Mouse (Mus musculus): Measurements from ENCODE around the gene Cmss1. TPM values are rescaled to one million over a fixed set of nuclear protein-coding genes. Genes with fewer than 3 reads are reported as not detected.

Gene Cmss1
- total RNA-seq, 2 experiments from 2014 or later = 16.2 to 16.3 TPM

DNA sequence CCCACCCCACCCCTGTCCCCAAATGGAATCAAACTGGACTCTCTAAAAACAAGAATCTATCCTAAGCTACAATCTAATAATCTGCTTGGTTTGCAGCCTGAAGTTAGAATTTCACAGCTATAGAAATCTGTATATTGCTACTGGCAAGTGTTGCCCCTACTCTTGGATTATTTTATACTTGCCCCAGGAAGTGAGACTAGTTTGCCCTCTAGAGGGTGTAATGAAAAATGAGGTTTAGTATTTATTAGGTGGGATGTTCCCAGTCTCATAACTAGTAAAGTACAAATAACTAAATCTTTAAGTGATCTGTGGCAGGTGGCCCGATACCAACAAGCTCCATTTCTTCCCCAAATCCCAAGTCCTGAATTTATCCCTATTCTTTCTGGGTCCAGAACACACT, 29.1 kb downstream of the Cmss1 start:
- DNase-seq (ENCODE audit: low spot score in 2 of 2) = no peak
- Histone ChIP-seq H3K27ac (no peak overlapping the region), H3K4me3 (no peak overlapping the region)
- peak; percentile 77 for TF ChIP-seq CTCF (conservative IDR thresholded peaks at IDR 0.05)

GRCm38 (mm10) chr16:57575764-57576388, 30.8 kb downstream of the Cmss1 start:
- no peak overlapping the region for H3K27ac ChIP-seq
- TF ChIP-seq CTCF (conservative IDR thresholded peaks at IDR 0.05) = no peak
- no peak for DNase-seq (ENCODE audit: low spot score in 2 of 2)
- no peak overlapping the region for H3K4me3 ChIP-seq

GRCm38 (mm10) chr16:57573831-57574230, 32.8 kb downstream of the Cmss1 start:
- no peak overlapping the region for H3K4me3 ChIP-seq
- TF ChIP-seq CTCF (conservative IDR thresholded peaks at IDR 0.05) = no peak
- no peak for DNase-seq (ENCODE audit: low spot score in 2 of 2)

DNA sequence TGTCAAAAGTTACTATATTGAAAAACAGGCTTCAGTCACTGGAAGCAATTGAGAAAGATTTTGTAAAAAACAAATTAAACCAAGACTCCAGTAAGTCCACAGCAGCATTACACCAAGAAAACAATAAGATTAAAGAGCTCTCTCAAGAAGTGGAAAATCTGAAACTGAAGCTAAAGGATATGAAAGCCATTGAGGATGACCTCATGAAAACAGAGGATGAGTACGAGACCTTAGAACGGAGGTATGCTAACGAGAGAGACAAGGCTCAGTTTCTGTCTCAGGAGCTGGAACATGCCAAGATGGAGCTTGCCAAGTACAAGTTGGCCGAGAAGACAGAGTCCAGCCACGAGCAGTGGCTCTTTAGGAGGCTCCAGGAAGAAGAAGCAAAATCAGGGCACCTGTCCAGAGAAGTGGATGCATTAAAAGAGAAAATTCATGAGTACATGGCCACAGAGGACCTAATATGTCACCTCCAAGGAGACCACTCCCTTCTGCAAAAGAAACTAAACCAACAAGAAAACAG, 35.8 kb downstream of the Cmss1 start:
- no peak overlapping the region for H3K27ac ChIP-seq
- no peak for TF ChIP-seq CTCF (conservative IDR thresholded peaks at IDR 0.05)
- H3K4me3 ChIP-seq = no peak overlapping the region
- DNase-seq (ENCODE audit: low spot score in 2 of 2) = no peak

More at GRCm38 (mm10) chr16:57573831-57574230, 32.8 kb downstream of the Cmss1 start:
- no peak overlapping the region for H3K27ac ChIP-seq

- no peak for TF ChIP-seq CTCF (conservative IDR thresholded peaks at IDR 0.05)
- DNase-seq (ENCODE audit: low spot score in 2 of 2) = no peak
Observed at GRCm38 (mm10) chr16:57568648-57569404, 37.8 kb downstream of the Cmss1 start.

DNA sequence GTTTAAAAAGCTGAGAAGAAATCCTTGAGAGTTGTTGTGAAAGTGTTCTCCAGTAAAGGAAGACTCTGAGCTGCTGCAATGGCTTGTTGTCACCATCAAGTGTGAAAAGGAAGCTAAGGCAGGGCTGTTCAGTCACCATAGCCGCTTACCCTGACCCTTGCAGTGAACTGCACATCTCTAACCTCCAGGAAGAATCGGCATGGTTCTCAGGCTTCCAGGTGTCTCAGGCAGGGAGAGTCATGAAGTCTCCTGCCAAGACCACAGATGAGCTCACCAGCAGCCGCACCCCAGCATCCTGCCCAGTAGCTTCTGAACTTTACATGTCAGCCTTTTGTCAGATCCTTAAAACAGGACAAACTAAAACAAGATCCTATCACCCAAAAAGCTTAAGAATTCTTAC, 40.4 kb downstream of the Cmss1 start:
- no peak for DNase-seq (ENCODE audit: low spot score in 2 of 2)
- Histone ChIP-seq H3K27ac (no peak overlapping the region), H3K4me3 (no peak overlapping the region)
- TF ChIP-seq CTCF (conservative IDR thresholded peaks at IDR 0.05) = no peak

More at GRCm38 (mm10) chr16:57568648-57569404, 37.8 kb downstream of the Cmss1 start:
- H3K27ac ChIP-seq = no peak overlapping the region
- H3K4me3 ChIP-seq = no peak overlapping the region

- Histone ChIP-seq H3K27ac (no peak overlapping the region), H3K4me3 (no peak overlapping the region)
- DNase-seq (ENCODE audit: low spot score in 2 of 2) = no peak
- TF ChIP-seq CTCF (conservative IDR thresholded peaks at IDR 0.05) = no peak
Observed at GRCm38 (mm10) chr16:57564807-57565206, 41.9 kb downstream of the Cmss1 start.

DNA sequence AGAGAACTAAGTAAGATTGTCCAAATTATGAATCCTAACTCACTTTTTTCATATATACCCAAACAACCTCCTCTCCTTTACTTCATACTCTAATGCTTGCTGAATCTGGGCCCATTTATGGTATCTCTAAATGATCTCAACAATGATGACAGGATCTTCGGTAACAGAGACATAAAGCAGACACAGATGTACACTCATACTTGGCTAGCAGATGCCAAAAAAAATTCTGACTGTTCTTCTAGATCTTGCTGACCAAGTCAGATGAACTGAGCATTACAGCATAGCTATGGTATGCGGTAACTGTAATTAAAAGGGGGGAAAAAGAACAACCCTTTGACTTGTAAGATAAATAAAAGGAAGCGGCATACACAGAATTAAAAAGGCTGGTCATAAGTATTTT, 43.2 kb downstream of the Cmss1 start:
- TF ChIP-seq CTCF (conservative IDR thresholded peaks at IDR 0.05) = no peak
- DNase-seq (ENCODE audit: low spot score in 2 of 2) = no peak
- H3K4me3 ChIP-seq = no peak overlapping the region
- H3K27ac ChIP-seq = no peak overlapping the region

- H3K27ac ChIP-seq = no peak overlapping the region
- no peak for TF ChIP-seq CTCF (conservative IDR thresholded peaks at IDR 0.05)
- no peak for DNase-seq (ENCODE audit: low spot score in 2 of 2)
- no peak overlapping the region for H3K4me3 ChIP-seq
Observed at GRCm38 (mm10) chr16:57560185-57560584, 46.5 kb downstream of the Cmss1 start.

DNA sequence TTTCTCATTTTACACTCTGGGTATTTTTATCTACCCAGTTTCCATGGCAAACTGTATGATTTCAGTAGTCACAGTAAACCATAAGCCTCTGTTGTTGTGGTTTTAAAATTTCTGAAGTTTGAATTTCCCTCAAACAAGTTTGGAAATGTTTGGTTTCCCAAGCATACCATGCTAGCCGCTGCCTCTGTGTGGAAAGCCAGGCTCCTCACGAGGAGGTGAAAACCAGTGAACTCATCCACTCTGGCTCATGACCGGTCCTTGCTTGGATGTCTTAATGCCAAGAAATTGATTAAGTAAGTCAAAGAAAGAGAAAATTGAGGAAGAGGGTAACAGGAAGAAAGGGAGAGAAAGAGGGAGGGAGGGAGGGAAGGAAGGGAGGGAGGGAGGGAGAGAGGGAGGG, 48.4 kb downstream of the Cmss1 start:
- TF ChIP-seq CTCF (conservative IDR thresholded peaks at IDR 0.05) = no peak
- DNase-seq (ENCODE audit: low spot score in 2 of 2) = no peak
- Histone ChIP-seq H3K4me3 (no peak overlapping the region), H3K27ac (no peak overlapping the region)

DNA sequence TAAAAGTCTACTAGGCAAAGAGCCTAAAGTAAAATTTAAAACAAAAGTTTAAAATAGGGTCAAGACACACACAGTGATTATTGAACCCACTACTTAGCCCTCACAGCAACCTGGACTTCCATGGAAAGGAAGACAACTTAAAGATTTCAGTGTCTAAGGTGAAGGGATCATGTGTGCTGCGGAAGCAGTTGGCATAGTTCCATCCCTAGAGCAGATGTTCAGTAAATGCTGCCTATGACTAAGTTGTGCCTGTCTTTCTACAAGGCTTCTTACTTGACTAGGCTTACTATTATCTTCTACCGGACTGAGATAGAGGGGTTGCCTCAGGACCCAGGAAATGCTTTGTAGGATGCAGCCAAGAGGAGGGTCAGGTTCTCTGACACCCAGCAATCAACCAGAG, 50.4 kb downstream of the Cmss1 start:
- no peak for TF ChIP-seq CTCF (conservative IDR thresholded peaks at IDR 0.05)
- Histone ChIP-seq H3K27ac (no peak overlapping the region), H3K4me3 (no peak overlapping the region)
- DNase-seq (ENCODE audit: low spot score in 2 of 2) = no peak

DNA sequence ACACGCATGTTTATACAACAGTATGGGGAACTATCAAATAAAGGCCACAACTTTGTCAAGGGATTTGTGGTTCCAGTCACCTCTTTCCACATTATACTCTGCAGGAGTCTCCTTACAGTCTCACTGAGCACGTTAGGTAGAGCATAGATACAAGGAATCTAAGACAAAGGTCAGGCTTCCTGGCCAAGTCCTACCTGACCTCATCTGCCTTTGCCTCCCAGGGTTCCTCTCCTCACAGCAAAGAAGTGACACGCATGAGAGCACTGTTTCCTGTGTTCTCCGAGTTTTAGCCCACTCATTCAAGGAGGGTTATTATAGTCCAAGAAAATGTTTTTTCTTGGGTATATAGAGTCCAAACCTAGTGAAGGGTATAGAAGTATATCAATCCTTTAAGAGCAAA, 51.0 kb downstream of the Cmss1 start:
- no peak for DNase-seq (ENCODE audit: low spot score in 2 of 2)
- Histone ChIP-seq H3K4me3 (no peak overlapping the region), H3K27ac (no peak overlapping the region)
- TF ChIP-seq CTCF (conservative IDR thresholded peaks at IDR 0.05) = no peak

DNA sequence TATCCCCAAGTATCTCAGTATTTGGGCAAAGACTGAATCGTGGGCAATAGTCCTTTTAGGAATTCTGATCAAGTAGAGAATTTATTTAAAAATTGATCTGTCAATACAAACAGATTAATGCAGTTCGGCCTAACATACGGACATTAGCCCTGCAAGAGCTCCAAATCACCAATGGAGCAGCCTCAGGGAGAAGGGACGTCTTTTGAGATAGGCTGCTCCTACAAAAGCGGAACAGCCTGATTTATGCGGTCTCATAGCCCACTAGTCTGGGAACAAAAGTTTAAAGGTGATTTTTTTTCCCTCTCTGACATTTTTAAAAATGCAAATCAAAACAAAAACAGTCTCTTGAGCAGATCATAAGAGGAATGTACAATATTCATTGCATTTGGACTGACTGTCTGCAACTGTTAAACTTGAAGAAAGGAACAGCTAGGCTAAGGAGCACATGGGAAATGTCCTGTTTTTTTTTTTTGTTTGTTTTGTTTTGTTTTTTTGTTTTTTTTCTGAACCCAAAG, 51.7 kb downstream of the Cmss1 start:
- Histone ChIP-seq H3K27ac (no peak overlapping the region), H3K4me3 (no peak overlapping the region)
- no peak for TF ChIP-seq CTCF (conservative IDR thresholded peaks at IDR 0.05)
- no peak for DNase-seq (ENCODE audit: low spot score in 2 of 2)
